Mouse (Mus musculus) intestine, embryonic 14.5 days (tissue): Measurements from ENCODE around the gene Tmed1. TPM values are rescaled to one million over a fixed set of nuclear protein-coding genes. Genes with fewer than 3 reads are reported as not detected.
"Not testable (repeated sequence)": the region's sequence is repeated elsewhere in the genome, so short reads cannot be mapped to it uniquely, and the experiment has no call there.

Experiments
- ATAC-seq: fragments of 200-750 bp; cut with Nextera tagmentation; replicated peaks from 2 replicates; pipeline ENCODE4 v1.8.0; 2017; ENCODE audit warnings: low read depth, moderate number of reproducible peaks, moderate TSS enrichment, moderate library complexity; ENCODE audit not compliant: low FRiP score, low TSS enrichment
- DNase-seq: peaks from one replicate; pipeline ENCODE4 v3.0.0-alpha.2; 2018; ENCODE audit warnings: low spot score
- H3K27ac ChIP-seq: fragments of 300-500 bp; sonication (generic); 2 replicates; pipeline ENCODE4 v1.5.1; 2014; ENCODE audit warnings: low read depth, mild to moderate bottlenecking, control low read depth
- H3K27me3 ChIP-seq: fragments of 300-500 bp; sonication (generic); replicated peaks from 2 replicates; pipeline ENCODE4 v1.6.1; 2014; ENCODE audit warnings: low read length, control low read depth; ENCODE audit not compliant: control insufficient read depth, insufficient read depth
- H3K36me3 ChIP-seq: fragments of 300-500 bp; sonication (generic); 2 replicates; pipeline ENCODE4 v1.6.1; 2014; ENCODE audit warnings: low read length, control low read depth; ENCODE audit not compliant: control insufficient read depth, insufficient read depth
- H3K4me1 ChIP-seq: fragments of 300-500 bp; sonication (generic); replicated peaks from 2 replicates; pipeline ENCODE4 v1.6.1; 2014; ENCODE audit warnings: low read length, control low read depth, mixed read lengths; ENCODE audit not compliant: control insufficient read depth, insufficient read depth
- H3K4me2 ChIP-seq: fragments of 300-500 bp; sonication (generic); 2 replicates; pipeline ENCODE4 v1.6.1; 2014; ENCODE audit warnings: low read length
- H3K4me3 ChIP-seq: fragments of 300-500 bp; sonication (generic); 2 replicates; pipeline ENCODE4 v1.5.1; 2014; ENCODE audit warnings: low read depth, low read length, control low read depth, mixed read lengths
- H3K9ac ChIP-seq: fragments of 300-500 bp; sonication (generic); 2 replicates; pipeline ENCODE4 v1.6.1; 2014; ENCODE audit warnings: mild to moderate bottlenecking, low read length
- H3K9me3 ChIP-seq: fragments of 300-500 bp; sonication (generic); 2 replicates; pipeline ENCODE4 v1.6.1; 2016; ENCODE audit warnings: low read length, control low read depth; ENCODE audit not compliant: control insufficient read depth
- WGBS: fragments of 180-500 bp; shearing (Covaris S2); extraction: QIAGEN DNeasy Blood & Tissue Kit; methylation state at CpG from one replicate; pipeline ENCODE4 v1.1.7; 2014; 5-methylcytosine and 5-hydroxymethylcytosine counted together
- microRNA-seq: library from miRNA; unstranded; fragments of <30 nt; microRNA quantifications from one replicate; pipeline ENCODE4, GENCODE M21; 2016
- polyA plus RNA-seq: library from polyadenylated mRNA; unstranded; fragments of >200 nt; fragmentation: Nextera tagmentation; extraction: Ambion mirVana; gene quantifications from 2 replicates; pipeline ENCODE4 v1.2.1, GENCODE M21; 2014

Tmed1 gene
- polyA plus RNA-seq, 1 experiment from 2014 or later, result 88.4 TPM

DNA sequence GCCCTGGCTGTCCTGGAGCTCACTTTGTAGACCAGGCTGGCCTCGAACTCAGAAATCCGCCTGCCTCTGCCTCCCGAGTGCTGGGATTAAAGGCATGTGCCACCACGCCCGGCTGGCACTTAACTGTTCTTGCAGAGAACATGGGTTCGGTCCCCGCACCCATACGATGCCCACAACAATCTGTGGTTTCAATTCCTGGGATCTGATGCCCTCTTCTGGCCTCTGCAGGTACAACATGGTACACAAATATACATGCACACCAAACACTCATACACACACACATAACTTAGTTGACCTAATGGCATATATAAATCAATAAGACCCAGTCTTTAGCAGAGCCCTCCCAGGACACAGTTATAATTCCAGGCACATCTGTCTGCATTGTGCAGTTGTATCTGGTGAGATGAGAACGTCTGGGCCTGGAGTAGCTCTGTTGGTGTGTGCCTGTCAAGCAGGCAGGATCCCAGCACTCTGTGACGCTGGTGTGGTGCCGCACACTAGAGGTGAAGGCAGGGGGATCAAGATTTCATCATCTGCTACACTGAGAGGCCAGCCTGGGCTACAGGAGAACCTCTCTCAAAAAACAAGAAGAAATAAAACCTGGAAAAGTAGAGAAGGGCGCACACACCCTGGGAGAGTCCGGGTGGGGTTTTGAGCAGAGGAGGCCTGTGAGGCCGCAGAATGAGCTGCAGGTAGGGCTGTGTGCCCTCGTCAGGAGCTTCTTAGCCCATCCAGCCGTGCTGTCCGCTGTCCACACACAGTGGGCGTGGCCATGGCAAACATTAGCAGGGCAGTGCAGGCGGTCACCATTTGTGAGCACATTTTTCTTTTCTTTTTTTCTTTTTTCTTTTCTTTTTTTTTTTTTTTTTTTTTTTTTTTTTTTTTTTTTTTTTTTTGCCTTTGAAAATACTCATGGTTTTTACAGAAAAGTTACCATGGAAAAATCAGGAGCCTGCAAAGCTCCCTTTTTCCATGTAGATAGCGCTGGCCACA is 40.7 kb downstream of the Tmed1 start:
- H3K27ac ChIP-seq, result no peak overlapping the region
- H3K4me2 ChIP-seq, result no peak overlapping the region

DNA sequence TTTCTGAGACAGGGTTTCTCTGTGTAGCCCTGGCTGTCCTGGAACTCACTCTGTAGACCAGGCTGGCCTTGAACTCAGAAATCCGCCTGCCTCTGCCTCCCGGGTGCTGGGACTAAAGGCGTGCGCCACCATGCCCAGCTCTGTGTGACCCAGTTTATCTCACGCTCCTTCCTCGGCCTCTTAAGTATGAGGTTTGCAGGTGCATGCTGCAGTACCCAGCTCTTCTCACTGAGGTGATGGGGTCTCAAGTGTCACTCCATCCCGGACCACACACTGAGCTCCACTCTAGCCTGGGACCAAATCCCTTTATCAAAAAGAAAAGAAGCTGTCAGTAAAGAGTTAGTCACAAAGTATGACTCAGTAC is 45.5 kb downstream of the Tmed1 start:
- not testable (repeated sequence) for H3K27ac ChIP-seq, H3K4me1 ChIP-seq, DNase-seq

More for the DNA sequence above, 40.7 kb downstream of the Tmed1 start:
- H3K9ac ChIP-seq, result no peak overlapping the region
- H3K27me3 ChIP-seq, result no peaks in the 10 kb centered on the region
- DNase-seq (peak; percentile 59), ATAC-seq (peak; percentile 26; the same call in 1 of the 2 replicates)
- no peak overlapping the region for H3K4me3 ChIP-seq
- peaks cover 68% of the 10 kb centered on the region for H3K36me3 ChIP-seq
- no peaks in the 10 kb centered on the region for H3K9me3 ChIP-seq
- WGBS, result 84% methylated on average over 18 of the region's 20 CpGs
- no peaks in the 10 kb centered on the region for H3K4me1 ChIP-seq

DNA sequence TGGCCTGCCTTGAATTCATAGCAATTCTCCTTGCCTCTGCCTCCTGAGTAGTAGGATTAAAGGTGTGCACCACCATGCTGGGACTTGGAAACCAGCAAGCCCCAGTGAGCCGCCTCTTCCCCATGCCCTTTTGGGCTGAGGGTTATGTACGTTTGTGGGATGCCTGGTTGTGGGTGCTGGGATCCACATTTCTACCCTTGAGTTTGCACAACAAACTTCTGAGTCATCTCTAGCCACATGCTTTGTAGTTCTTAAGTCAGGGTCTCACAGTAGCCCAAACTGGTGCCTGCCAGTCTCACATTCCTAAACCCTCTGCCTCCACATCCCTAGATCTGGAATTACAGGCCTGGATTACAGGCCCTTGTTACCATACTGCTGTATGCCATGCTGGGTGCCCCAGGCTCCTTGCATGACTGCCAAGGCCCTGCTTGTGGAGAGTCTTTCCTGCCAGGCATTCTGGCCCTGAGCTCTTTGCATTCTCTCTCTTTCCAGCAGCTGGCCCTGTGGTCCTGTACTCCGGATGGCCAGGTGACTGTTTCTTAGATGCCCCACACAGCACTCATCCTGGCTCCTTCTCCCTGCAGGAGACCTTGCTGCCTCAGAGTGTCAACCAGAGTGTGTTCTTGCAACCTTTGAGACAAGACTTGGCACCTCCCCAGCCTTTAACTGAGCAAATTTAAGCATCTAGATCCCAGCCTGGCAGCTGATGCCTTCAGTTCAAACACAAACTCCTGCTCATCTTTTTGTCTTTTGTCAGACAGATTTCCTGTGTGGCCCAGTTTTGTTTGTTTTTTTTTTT is 46.1 kb downstream of the Tmed1 start:
- ATAC-seq (no peak), DNase-seq (no peak)
- H3K4me1 ChIP-seq, result no peaks in the 10 kb centered on the region
- WGBS, result 83% methylated on average over 3 of the region's 3 CpGs
- no peak overlapping the region for H3K4me2 ChIP-seq
- H3K36me3 ChIP-seq, result peaks cover 43% of the 10 kb centered on the region
- H3K9me3 ChIP-seq, result no peaks in the 10 kb centered on the region
- H3K9ac ChIP-seq, result no peak overlapping the region
- no peaks in the 10 kb centered on the region for H3K27me3 ChIP-seq
- no peak overlapping the region for H3K4me3 ChIP-seq
- no peak overlapping the region for H3K27ac ChIP-seq

More for the DNA sequence above, 45.5 kb downstream of the Tmed1 start:
- not testable (repeated sequence) for H3K9me3 ChIP-seq, H3K4me3 ChIP-seq, H3K4me2 ChIP-seq, H3K27me3 ChIP-seq, ATAC-seq, H3K9ac ChIP-seq
- WGBS, result 94% methylated on average over 7 of the region's 7 CpGs
- H3K36me3 ChIP-seq, result peaks cover 44% of the 10 kb centered on the region

GRCm38 (mm10) chr9:21463138-21463590 is 46.9 kb downstream of the Tmed1 start:
- 0 out of 2 replicates have a peak overlapping the region, but pooled peaks have one; percentile 14 for H3K27ac ChIP-seq
- H3K36me3 ChIP-seq, result peaks cover 38% of the 10 kb centered on the region
- no peak overlapping the region; the same call in 1 of the 2 replicates for H3K4me2 ChIP-seq
- H3K9me3 ChIP-seq, result no peaks in the 10 kb centered on the region
- DNase-seq, result no peak
- no peaks in the 10 kb centered on the region for H3K27me3 ChIP-seq
- WGBS, result 54% methylated on average over 5 of the region's 5 CpGs
- H3K4me1 ChIP-seq, result no peaks in the 10 kb centered on the region
- H3K9ac ChIP-seq, result no peak overlapping the region
- ATAC-seq, result no peak
- no peak overlapping the region for H3K4me3 ChIP-seq

DNA sequence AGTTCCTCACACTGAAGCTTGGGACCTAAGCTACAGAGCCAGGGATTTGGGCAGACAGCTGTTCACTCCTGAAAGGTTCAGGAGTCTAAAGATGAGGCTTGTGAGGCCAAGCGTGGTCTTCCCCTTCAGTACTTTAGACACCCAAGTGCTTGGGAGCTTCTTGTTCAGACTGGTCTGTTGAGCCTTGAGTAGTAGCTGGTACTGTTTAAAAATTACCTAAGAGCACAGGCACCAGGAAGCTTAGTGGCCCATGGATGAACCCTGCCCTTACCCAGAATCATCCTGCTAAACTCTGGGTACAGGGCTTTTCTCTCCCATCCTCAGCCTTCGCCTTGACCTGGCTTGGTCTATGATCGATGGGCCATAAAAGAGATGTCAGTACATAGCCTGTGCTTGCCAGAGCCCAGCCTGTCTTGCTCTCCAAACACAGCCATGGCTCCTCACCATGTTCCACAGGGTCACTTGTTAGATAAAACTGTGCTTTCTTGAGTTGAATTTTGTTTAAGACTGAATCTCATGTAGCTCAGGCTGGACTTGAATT is 49.6 kb downstream of the Tmed1 start:
- H3K27ac ChIP-seq, result no peak overlapping the region
- no peaks in the 10 kb centered on the region for H3K9me3 ChIP-seq
- H3K9ac ChIP-seq, result no peak overlapping the region
- H3K4me2 ChIP-seq, result no peak overlapping the region
- no peaks in the 10 kb centered on the region for H3K4me1 ChIP-seq
- peaks cover 18% of the 10 kb centered on the region; the same call in 1 of the 2 replicates for H3K36me3 ChIP-seq
- H3K4me3 ChIP-seq, result no peak overlapping the region
- H3K27me3 ChIP-seq, result no peaks in the 10 kb centered on the region
- DNase-seq, result no peak
- ATAC-seq, result no peak
- WGBS, result 85% methylated on average over 3 of the region's 3 CpGs

GRCm38 (mm10) chr9:21458821-21459220 is 51.2 kb downstream of the Tmed1 start:
- Histone ChIP-seq H3K27me3 (no peaks in the 10 kb centered on the region), H3K4me2 (no peak overlapping the region), H3K4me1 (no peaks in the 10 kb centered on the region), H3K4me3 (no peak overlapping the region), H3K9ac (no peak overlapping the region), H3K36me3 (peaks cover 16% of the 10 kb centered on the region; the same call in 1 of the 2 replicates), H3K9me3 (no peaks in the 10 kb centered on the region), H3K27ac (no peak overlapping the region)
- ATAC-seq, result no peak
- no peak for DNase-seq
- 95% methylated on average over 3 of the region's 3 CpGs for WGBS

Small RNA genes within 50 kb of the gene (microRNA-seq; reads per million reads assigned to microRNA genes)
- 10.0 reads per million, percentile 39 among the genes with 10 or more reads in this experiment for gene Mir199a-1

Other genes starting within 250 kb of the Tmed1 start
- gene Atg4d, start 245.0 kb downstream of the Tmed1 start, polyA plus RNA-seq, result 42.6 and 45.4 TPM in 2 replicates
- 12.8 TPM in 2 replicates for gene Kri1, start 222.3 kb downstream of the Tmed1 start, polyA plus RNA-seq
- 43.7 and 44.8 TPM in 2 replicates for gene Cdkn2d, start 218.8 kb downstream of the Tmed1 start, polyA plus RNA-seq
- 69.6 and 75.8 TPM in 2 replicates for gene Ap1m2, start 197.9 kb downstream of the Tmed1 start, polyA plus RNA-seq
- gene Slc44a2, start 189.6 kb downstream of the Tmed1 start, polyA plus RNA-seq, result 70.1 and 74.6 TPM in 2 replicates
- gene Ilf3, start 142.4 kb downstream of the Tmed1 start, polyA plus RNA-seq, result 179 and 188 TPM in 2 replicates
- 69.9 and 77.3 TPM in 2 replicates for gene Qtrt1, start 98.4 kb downstream of the Tmed1 start, polyA plus RNA-seq
- gene Dnm2, start 85.3 kb downstream of the Tmed1 start, polyA plus RNA-seq, result 65.2 and 67.3 TPM in 2 replicates
- 3.1 and 4.2 TPM in 2 replicates for gene AB124611, start 15.9 kb upstream of the Tmed1 start, polyA plus RNA-seq
- gene Carm1, start 36.6 kb upstream of the Tmed1 start, polyA plus RNA-seq, result 39.5 and 54.4 TPM in 2 replicates
- gene Timm29, start 82.5 kb upstream of the Tmed1 start, polyA plus RNA-seq, result 32.7 and 32.9 TPM in 2 replicates
- gene Yipf2, start 82.6 kb upstream of the Tmed1 start, polyA plus RNA-seq, result 20.8 and 23.3 TPM in 2 replicates
- 92.6 and 96.3 TPM in 2 replicates for gene Smarca4, start 105.9 kb upstream of the Tmed1 start, polyA plus RNA-seq
- 32.2 and 34.8 TPM in 2 replicates for gene Ldlr, start 213.2 kb upstream of the Tmed1 start, polyA plus RNA-seq